Comparison of ENCODE assay signal across 9 mouse cellular contexts in the genomic region with DNA sequence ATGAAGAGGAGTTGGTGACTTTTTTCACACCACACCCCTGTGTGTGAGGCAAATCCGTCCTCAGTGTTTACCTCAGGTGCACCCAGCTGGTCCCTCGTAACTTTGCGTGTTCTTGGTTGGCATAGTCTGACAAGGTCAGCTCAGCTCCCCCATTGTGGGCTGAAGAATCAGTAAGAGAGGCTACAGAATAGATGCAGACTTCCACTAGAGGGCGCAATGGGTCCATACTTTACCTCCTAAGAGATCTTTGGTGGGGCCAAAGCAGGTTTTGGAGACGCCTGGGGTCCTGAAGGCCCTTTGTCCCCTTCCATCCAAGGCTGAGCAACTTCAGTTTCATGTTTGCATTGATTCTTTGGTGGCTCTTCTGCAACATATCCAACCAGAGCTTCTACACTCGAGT. TPM values are rescaled to one million over a fixed set of nuclear protein-coding genes. Genes with fewer than 3 reads are reported as not detected.
A peak's percentile ranks its signal among the peaks of the same experiment; 100 is the strongest.
DNase-seq lines count a peak whose midpoint lies in the region; ATAC-seq and TF ChIP-seq lines count a peak whose summit lies in the region.
"Had no signal": no experiment of that assay in that cellular context is flagged by ENCODE, and none has a peak within 500 bp of the region (broad histone marks: within the 10 kb centered on the region; RNA-seq: fewer than 3 reads in every experiment).

No protein-coding gene starts in this region.

- H3K9ac ChIP-seq in forebrain, embryonic 13.5 days: no peak overlapping the region
- no peak overlapping the region for H3K9ac ChIP-seq in lung, postnatal 0 days (replicated peaks; ENCODE audit: low read depth)

- 20% methylated on average over 6 of the region's 6 CpGs for WGBS in forebrain, embryonic 10.5 days
- WGBS in forebrain, embryonic 13.5 days: 22% methylated on average over 6 of the region's 6 CpGs
- WGBS in lung, postnatal 0 days: 10% methylated on average over 6 of the region's 6 CpGs

- TF ChIP-seq EP300 in lung, postnatal 0 days (IDR thresholded peaks at IDR 0.05): no peak

- H3K4me3 ChIP-seq in forebrain, embryonic 10.5 days: no peak overlapping the region
- H3K4me3 ChIP-seq in forebrain, embryonic 13.5 days: no peak overlapping the region
- no peak overlapping the region for H3K4me3 ChIP-seq in lung, postnatal 0 days (ENCODE audit: low read depth, low read length)

- no peak overlapping the region for H3K27ac ChIP-seq in forebrain, embryonic 10.5 days
- H3K27ac ChIP-seq in forebrain, embryonic 13.5 days: no peak overlapping the region
- no peak overlapping the region for H3K27ac ChIP-seq in lung, postnatal 0 days (ENCODE audit: low read length)

- TF ChIP-seq CTCF in lung, postnatal 0 days (IDR thresholded peaks at IDR 0.05): peak; percentile 76

- peaks cover 12% of the 10 kb centered on the region; the same call in 1 of the 2 replicates for H3K27me3 ChIP-seq in forebrain, embryonic 10.5 days (ENCODE audit: poor library complexity, severe bottlenecking)
- no peaks in the 10 kb centered on the region; the same call in 1 of the 2 replicates for H3K27me3 ChIP-seq in forebrain, embryonic 13.5 days
- no peaks in the 10 kb centered on the region for H3K27me3 ChIP-seq in lung, postnatal 0 days (replicated peaks; ENCODE audit: insufficient read depth, low read length)

- H3K4me1 ChIP-seq in forebrain, embryonic 10.5 days: no peaks in the 10 kb centered on the region
- no peaks in the 10 kb centered on the region for H3K4me1 ChIP-seq in forebrain, embryonic 13.5 days
- H3K4me1 ChIP-seq in lung, postnatal 0 days (ENCODE audit: insufficient read depth, low read depth, low read length): no peaks in the 10 kb centered on the region

- no peaks in the 10 kb centered on the region for H3K9me3 ChIP-seq in forebrain, embryonic 10.5 days
- no peaks in the 10 kb centered on the region for H3K9me3 ChIP-seq in forebrain, embryonic 13.5 days (replicated peaks)
- H3K9me3 ChIP-seq in lung, postnatal 0 days (ENCODE audit: low read length): no peaks in the 10 kb centered on the region

- no peak overlapping the region for H3K4me2 ChIP-seq in forebrain, embryonic 13.5 days
- no peak overlapping the region for H3K4me2 ChIP-seq in lung, postnatal 0 days (replicated peaks; ENCODE audit: low read depth, low read length)

- ATAC-seq in forebrain, embryonic 13.5 days: no peak
- no peak for ATAC-seq in lung, postnatal 0 days

- no peaks in the 10 kb centered on the region for H3K36me3 ChIP-seq in forebrain, embryonic 10.5 days (replicated peaks)
- H3K36me3 ChIP-seq in forebrain, embryonic 13.5 days (ENCODE audit: poor library complexity, severe bottlenecking): no peaks in the 10 kb centered on the region
- no peaks in the 10 kb centered on the region for H3K36me3 ChIP-seq in lung, postnatal 0 days (ENCODE audit: insufficient read depth, low read length)

- DNase-seq in forebrain, embryonic 10.5 days (ENCODE audit: extremely low spot score, low spot score): peak; percentile 66
- peak; percentile 23 for DNase-seq in urinary bladder, postnatal 25 days (ENCODE audit: low spot score)
- DNase-seq in urinary bladder, adult 2 months (ENCODE audit: low spot score): no peak
- peak; percentile 90 for DNase-seq in embryo, embryonic 10.5 days (ENCODE audit: low spot score)
- DNase-seq in kidney, postnatal 10 days: peak; percentile 71
- DNase-seq in lung, postnatal 0 days (ENCODE audit: low spot score): peak; percentile 42
- peak; percentile 18 to 67 for DNase-seq in spleen, postnatal 10 days (ENCODE audit: low spot score in 2 of 2)

RNA-seq across cellular contexts. Expression of a gene that starts 39.2 kb away (rescaled TPM):
- 0.07 TPM in 1 of 2 replicates, not detected in the other for polyA plus RNA-seq in forebrain, embryonic 10.5 days (2016; fragmentation: Nextera tagmentation; extraction: Ambion mirVana)
- not detected in 2 replicates for polyA plus RNA-seq in forebrain, embryonic 13.5 days (2015; fragmentation: Nextera tagmentation; extraction: Ambion mirVana)
- polyA plus RNA-seq in urinary bladder, adult 2 months (2012; rRNA removed): not detected in 2 replicates
- not detected in 2 replicates for polyA plus RNA-seq in lung, postnatal 0 days (2015; fragmentation: Nextera tagmentation; extraction: Ambion mirVana)
- polyA plus RNA-seq: stomach, embryonic 14.5 days had no signal

RNA-seq across cellular contexts. Expression of a gene that starts 41.6 kb away (rescaled TPM):
- polyA plus RNA-seq in forebrain, embryonic 10.5 days (2016; fragmentation: Nextera tagmentation; extraction: Ambion mirVana): 3.6 and 4.4 TPM in 2 replicates
- polyA plus RNA-seq in forebrain, embryonic 13.5 days (2015; fragmentation: Nextera tagmentation; extraction: Ambion mirVana): 2.7 and 2.8 TPM in 2 replicates
- polyA plus RNA-seq in urinary bladder, adult 2 months (2012; rRNA removed): not detected in 2 replicates
- polyA plus RNA-seq in lung, postnatal 0 days (2015; fragmentation: Nextera tagmentation; extraction: Ambion mirVana): 0.13 TPM in 1 of 2 replicates, not detected in the other
